Mouse (Mus musculus) C2C12 (cell line): ENCODE data around the gene Atp2b2.

Source experiments
- CEBPB ChIP-seq: IDR thresholded peaks from one replicate; pipeline ENCODE4 v1.6.1; 2011; ENCODE audit warnings: low read depth, mild to moderate bottlenecking, control low read depth, moderate library complexity
- CTCF ChIP-seq: IDR thresholded peaks from one replicate; pipeline ENCODE4 v1.5.1; 2011; ENCODE audit not compliant: control insufficient read depth, insufficient read depth, insufficient read length
- MYOD1 ChIP-seq: IDR thresholded peaks from one replicate; pipeline ENCODE4 v1.6.1; 2011; ENCODE audit warnings: low read depth; ENCODE audit not compliant: control insufficient read depth, insufficient read length
- USF1 ChIP-seq: IDR thresholded peaks from one replicate; pipeline ENCODE4 v1.6.1; 2011; ENCODE audit warnings: low read depth, mild to moderate bottlenecking, control low read depth, moderate library complexity

DNA sequence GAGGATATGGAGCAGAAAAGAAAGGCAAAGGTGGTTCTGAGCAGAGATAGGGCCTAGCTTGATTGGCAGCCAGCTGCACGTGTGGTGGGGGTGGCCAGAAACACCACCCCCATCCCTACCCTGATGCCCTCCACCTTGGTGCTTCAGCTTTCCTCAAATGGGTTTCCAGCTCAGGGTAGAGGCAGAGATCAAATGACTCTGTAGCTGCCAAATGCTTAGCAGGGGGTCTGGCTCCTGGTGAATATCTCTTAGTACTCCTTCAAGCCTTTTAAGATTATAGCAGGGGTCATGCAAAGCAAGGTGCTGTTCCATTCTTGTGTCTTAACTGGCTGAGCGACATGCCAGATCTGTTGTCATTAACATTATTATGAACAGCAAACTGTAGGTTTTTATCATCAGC is 50.3 kb downstream of the Atp2b2 start:
- no peak for TF ChIP-seq CEBPB
- TF ChIP-seq MYOD1, result no peak
- TF ChIP-seq USF1, result no peak
- TF ChIP-seq CTCF, result no peak
